Mouse (Mus musculus) bone marrow, adult 2 months (tissue): ENCODE data around the gene Slamf6.

ENCODE experiments used
- CTCF ChIP-seq: fragments of 200-500 bp; IDR thresholded peaks from 2 replicates; pipeline ENCODE4 v1.5.1; 2011; ENCODE audit warnings: low read length, control low read depth; ENCODE audit not compliant: control insufficient read depth, insufficient read depth
- POLR2A ChIP-seq: fragments of 200-500 bp; IDR thresholded peaks from 2 replicates; pipeline ENCODE4 v1.6.1; 2011; ENCODE audit warnings: low read depth, mild to moderate bottlenecking, control low read depth, low read length, borderline replicate concordance; ENCODE audit not compliant: control insufficient read depth

DNA sequence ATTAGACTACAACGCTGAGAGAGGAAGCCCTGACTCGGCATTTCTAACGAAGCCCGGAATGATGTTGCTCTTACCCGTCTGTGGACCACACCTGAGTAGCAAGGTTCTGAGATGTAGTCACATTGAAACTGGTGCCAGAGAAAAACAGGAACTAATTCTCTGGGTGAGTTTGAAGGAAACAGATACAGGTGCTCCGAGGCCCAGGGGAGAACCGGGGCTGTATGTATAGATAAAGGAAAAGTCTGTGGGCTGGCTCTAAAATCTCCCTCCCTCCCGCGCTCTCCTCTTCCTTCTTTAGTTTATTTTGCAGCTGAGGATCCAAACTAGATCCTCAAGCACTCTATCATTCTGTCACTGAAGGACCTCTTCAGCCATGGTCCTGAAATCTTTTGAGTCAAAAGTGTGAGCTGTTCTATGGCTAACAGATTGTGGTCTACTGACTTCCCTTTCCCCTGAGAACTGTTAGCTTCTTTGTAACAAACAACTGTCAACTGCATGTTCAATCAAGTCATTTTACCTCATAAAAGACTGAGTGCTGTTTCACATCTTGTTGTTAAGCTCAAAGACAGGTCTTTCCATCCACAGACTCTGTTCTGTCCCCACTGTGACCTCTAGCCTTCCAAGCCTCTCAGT, 3.8 kb downstream of the Slamf6 start:
- no peak for TF ChIP-seq CTCF
- no peak for TF ChIP-seq POLR2A
